16 mouse cellular contexts compared by ENCODE assay signal in genomic region chr2:147967829-147968529, GRCm38 (mm10).
DNase-seq lines count a peak whose midpoint lies in the region; ATAC-seq lines count a peak whose summit lies in the region.
"Had no signal": no experiment of that assay in that cellular context is flagged by ENCODE, and none has a peak within 500 bp of the region (broad histone marks: within the 10 kb centered on the region; RNA-seq: fewer than 3 reads in every experiment).

No protein-coding gene starts in this region.

- peak overlapping the region; percentile 74 for H3K27ac ChIP-seq in lung, embryonic 16.5 days (ENCODE audit: low read length)
- H3K27ac ChIP-seq in intestine, embryonic 14.5 days (ENCODE audit: low read depth) = no peak overlapping the region
- H3K27ac ChIP-seq in liver, embryonic 11.5 days (ENCODE audit: low read depth, low read length) = 0 out of 2 replicates have a peak overlapping the region, but pooled peaks have one; percentile 21
- H3K27ac ChIP-seq in stomach, embryonic 14.5 days (ENCODE audit: low read length) = peak overlapping the region; percentile 86
- H3K27ac ChIP-seq: gastrocnemius, adult 2 months; hindbrain, postnatal 0 days; limb, embryonic 13.5 days; macrophage; midbrain, embryonic 13.5 days had no signal

- no peak overlapping the region for H3K4me2 ChIP-seq in lung, embryonic 16.5 days (ENCODE audit: low read depth, low read length)
- H3K4me2 ChIP-seq in intestine, embryonic 14.5 days (ENCODE audit: low read length) = no peak overlapping the region
- no peak overlapping the region for H3K4me2 ChIP-seq in liver, embryonic 11.5 days
- no peak overlapping the region for H3K4me2 ChIP-seq in stomach, embryonic 14.5 days (replicated peaks; ENCODE audit: low read depth, low read length)
- H3K4me2 ChIP-seq: limb, embryonic 13.5 days; midbrain, embryonic 13.5 days had no signal

- no peaks in the 10 kb centered on the region for H3K27me3 ChIP-seq in lung, embryonic 16.5 days (ENCODE audit: control insufficient read depth, insufficient read depth, low read depth, low read length)
- H3K27me3 ChIP-seq in intestine, embryonic 14.5 days (replicated peaks; ENCODE audit: control insufficient read depth, insufficient read depth, low read length) = no peaks in the 10 kb centered on the region
- H3K27me3 ChIP-seq in liver, embryonic 11.5 days (replicated peaks; ENCODE audit: control insufficient read depth, insufficient read depth, low read length) = no peaks in the 10 kb centered on the region
- no peaks in the 10 kb centered on the region for H3K27me3 ChIP-seq in stomach, embryonic 14.5 days (ENCODE audit: control insufficient read depth, insufficient read depth, low read length)
- H3K27me3 ChIP-seq: limb, embryonic 13.5 days had no signal

- ATAC-seq in lung, embryonic 16.5 days (ENCODE audit: low read depth) = no peak; the same call in 1 of the 2 replicates
- peak; percentile 56 for ATAC-seq in intestine, embryonic 14.5 days (replicated peaks; ENCODE audit: low FRiP score, low TSS enrichment, low read depth)
- ATAC-seq in liver, embryonic 11.5 days (replicated peaks; ENCODE audit: low FRiP score) = no peak
- ATAC-seq in stomach, embryonic 14.5 days (ENCODE audit: insufficient number of reproducible peaks, insufficient read depth, low FRiP score, low read depth) = peak; percentile 7; the same call in 1 of the 2 replicates
- ATAC-seq: hindbrain, postnatal 0 days had no signal

- H3K9me3 ChIP-seq in lung, embryonic 16.5 days (ENCODE audit: control insufficient read depth, low read length) = no peaks in the 10 kb centered on the region
- H3K9me3 ChIP-seq in intestine, embryonic 14.5 days (ENCODE audit: control insufficient read depth, low read length) = no peaks in the 10 kb centered on the region
- no peaks in the 10 kb centered on the region for H3K9me3 ChIP-seq in liver, embryonic 11.5 days (ENCODE audit: control insufficient read depth, low read length)
- H3K9me3 ChIP-seq in stomach, embryonic 14.5 days (ENCODE audit: control insufficient read depth, low read depth, low read length) = no peaks in the 10 kb centered on the region
- H3K9me3 ChIP-seq: limb, embryonic 13.5 days; midbrain, embryonic 13.5 days had no signal

- WGBS in lung, embryonic 16.5 days = 54% methylated on average over 9 of the region's 9 CpGs
- WGBS in intestine, embryonic 14.5 days = 53% methylated on average over 9 of the region's 9 CpGs
- 60% methylated on average over 9 of the region's 9 CpGs for WGBS in liver, embryonic 11.5 days
- 59% methylated on average over 9 of the region's 9 CpGs for WGBS in stomach, embryonic 14.5 days

- H3K4me1 ChIP-seq in lung, embryonic 16.5 days (replicated peaks; ENCODE audit: control insufficient read depth, insufficient read depth, low read length) = no peaks in the 10 kb centered on the region
- H3K4me1 ChIP-seq in intestine, embryonic 14.5 days (replicated peaks; ENCODE audit: control insufficient read depth, insufficient read depth, low read length) = no peaks in the 10 kb centered on the region
- H3K4me1 ChIP-seq in liver, embryonic 11.5 days (replicated peaks; ENCODE audit: control insufficient read depth, insufficient read depth, low read length) = no peaks in the 10 kb centered on the region
- no peaks in the 10 kb centered on the region for H3K4me1 ChIP-seq in stomach, embryonic 14.5 days (ENCODE audit: control insufficient read depth, insufficient read depth, low read length)
- H3K4me1 ChIP-seq: limb, embryonic 13.5 days had no signal

- DNase-seq in lung, postnatal 10 days = no peak
- DNase-seq in intestine, embryonic 14.5 days (ENCODE audit: low spot score) = no peak
- DNase-seq in liver, embryonic 11.5 days (ENCODE audit: low spot score) = no peak
- no peak for DNase-seq in layer of hippocampus, adult 18-20 months (ENCODE audit: low spot score in 2 of 2)
- no peak for DNase-seq in kidney, postnatal 4 days
- DNase-seq: cerebellum, adult 8-10 months; gastrocnemius, adult 2 months; heart, postnatal 4 days; thymus, postnatal 36 days had no signal

- H3K36me3 ChIP-seq in lung, embryonic 16.5 days (ENCODE audit: control insufficient read depth, insufficient read depth, low read length) = no peaks in the 10 kb centered on the region
- no peaks in the 10 kb centered on the region for H3K36me3 ChIP-seq in intestine, embryonic 14.5 days (ENCODE audit: control insufficient read depth, insufficient read depth, low read length)
- no peaks in the 10 kb centered on the region for H3K36me3 ChIP-seq in liver, embryonic 11.5 days (ENCODE audit: control insufficient read depth, insufficient read depth, low read length)
- no peaks in the 10 kb centered on the region; the same call in 1 of the 2 replicates for H3K36me3 ChIP-seq in stomach, embryonic 14.5 days (ENCODE audit: control insufficient read depth, insufficient read depth, low read length)
- H3K36me3 ChIP-seq: G1E; limb, embryonic 13.5 days; midbrain, embryonic 13.5 days had no signal

- H3K9ac ChIP-seq in lung, embryonic 16.5 days (ENCODE audit: low read length) = no peak overlapping the region
- H3K9ac ChIP-seq in intestine, embryonic 14.5 days (ENCODE audit: low read length) = no peak overlapping the region
- no peak overlapping the region for H3K9ac ChIP-seq in liver, embryonic 11.5 days (ENCODE audit: low read depth, low read length)
- no peak overlapping the region for H3K9ac ChIP-seq in stomach, embryonic 14.5 days (replicated peaks; ENCODE audit: low read depth, low read length)
- H3K9ac ChIP-seq: limb, embryonic 13.5 days; midbrain, embryonic 13.5 days had no signal

- H3K4me3 ChIP-seq in lung, embryonic 16.5 days (ENCODE audit: low read length) = no peak overlapping the region
- no peak overlapping the region for H3K4me3 ChIP-seq in intestine, embryonic 14.5 days (ENCODE audit: low read depth, low read length)
- no peak overlapping the region for H3K4me3 ChIP-seq in liver, embryonic 11.5 days (ENCODE audit: low read depth, low read length)
- H3K4me3 ChIP-seq in stomach, embryonic 14.5 days (ENCODE audit: low read depth, low read length) = no peak overlapping the region
- H3K4me3 ChIP-seq: gastrocnemius, adult 2 months; limb, embryonic 13.5 days; midbrain, embryonic 13.5 days had no signal

Comparison
In these comparisons a context has a peak if more than half of its experiments do, and no peak if none do; other contexts are left out.
1. ATAC-seq: peak in intestine, embryonic 14.5 days (single experiment) and stomach, embryonic 14.5 days (single experiment); none in lung, embryonic 16.5 days (single experiment) and liver, embryonic 11.5 days (single experiment).